Mouse (Mus musculus) liver, embryonic 15.5 days (tissue): ENCODE results near the gene Zw10. TPM values are rescaled to one million over a fixed set of nuclear protein-coding genes. Genes with fewer than 3 reads are reported as not detected.

Experiments
- ATAC-seq: fragments of 200-750 bp; cut with Nextera tagmentation; 2 replicates; pipeline ENCODE4 v1.8.0; 2017; ENCODE audit warnings: moderate number of reproducible peaks, mild to moderate bottlenecking, moderate library complexity; ENCODE audit not compliant: insufficient read depth
- H3K27ac ChIP-seq: fragments of 300-500 bp; sonication (generic); replicated peaks from 2 replicates; pipeline ENCODE4 v1.5.1; 2015; ENCODE audit warnings: mild to moderate bottlenecking, inconsistent platforms
- H3K27me3 ChIP-seq: fragments of 300-500 bp; sonication (generic); 2 replicates; pipeline ENCODE4 v1.6.1; 2015; ENCODE audit warnings: mild to moderate bottlenecking, inconsistent platforms
- H3K36me3 ChIP-seq: fragments of 300-500 bp; sonication (generic); replicated peaks from 2 replicates; pipeline ENCODE4 v1.6.1; 2015; ENCODE audit warnings: moderate library complexity, mild to moderate bottlenecking, inconsistent platforms
- H3K4me1 ChIP-seq: fragments of 300-500 bp; sonication (generic); replicated peaks from 2 replicates; pipeline ENCODE4 v1.6.1; 2015; ENCODE audit warnings: inconsistent platforms
- H3K4me2 ChIP-seq: fragments of 300-500 bp; sonication (generic); 2 replicates; pipeline ENCODE4 v1.6.1; 2015; ENCODE audit warnings: moderate library complexity, mild to moderate bottlenecking, inconsistent platforms
- H3K4me3 ChIP-seq: fragments of 300-500 bp; sonication (generic); replicated peaks from 2 replicates; pipeline ENCODE4 v1.5.1; 2015; ENCODE audit warnings: mild to moderate bottlenecking, inconsistent platforms
- H3K9ac ChIP-seq: fragments of 300-500 bp; sonication (generic); 2 replicates; pipeline ENCODE4 v1.6.1; 2015; ENCODE audit warnings: moderate library complexity, mild to moderate bottlenecking, inconsistent platforms
- H3K9me3 ChIP-seq: fragments of 300-500 bp; sonication (generic); replicated peaks from 2 replicates; pipeline ENCODE4 v1.6.1; 2016; ENCODE audit warnings: inconsistent platforms
- WGBS: fragments of 180-500 bp; shearing (Covaris S2); methylation state at CpG from one replicate; pipeline ENCODE4 v1.1.7; 2015; ENCODE audit warnings: mixed read lengths; ENCODE audit not compliant: insufficient replicate concordance; 5-methylcytosine and 5-hydroxymethylcytosine counted together
- polyA plus RNA-seq: library from polyadenylated mRNA; unstranded; fragments of >200 nt; fragmentation: Nextera tagmentation; extraction: Ambion mirVana; gene quantifications from 2 replicates; pipeline ENCODE4 v1.2.1, GENCODE M21; 2015

Zw10 gene
- polyA plus RNA-seq, result 19.7 and 19.8 TPM in 2 replicates

DNA sequence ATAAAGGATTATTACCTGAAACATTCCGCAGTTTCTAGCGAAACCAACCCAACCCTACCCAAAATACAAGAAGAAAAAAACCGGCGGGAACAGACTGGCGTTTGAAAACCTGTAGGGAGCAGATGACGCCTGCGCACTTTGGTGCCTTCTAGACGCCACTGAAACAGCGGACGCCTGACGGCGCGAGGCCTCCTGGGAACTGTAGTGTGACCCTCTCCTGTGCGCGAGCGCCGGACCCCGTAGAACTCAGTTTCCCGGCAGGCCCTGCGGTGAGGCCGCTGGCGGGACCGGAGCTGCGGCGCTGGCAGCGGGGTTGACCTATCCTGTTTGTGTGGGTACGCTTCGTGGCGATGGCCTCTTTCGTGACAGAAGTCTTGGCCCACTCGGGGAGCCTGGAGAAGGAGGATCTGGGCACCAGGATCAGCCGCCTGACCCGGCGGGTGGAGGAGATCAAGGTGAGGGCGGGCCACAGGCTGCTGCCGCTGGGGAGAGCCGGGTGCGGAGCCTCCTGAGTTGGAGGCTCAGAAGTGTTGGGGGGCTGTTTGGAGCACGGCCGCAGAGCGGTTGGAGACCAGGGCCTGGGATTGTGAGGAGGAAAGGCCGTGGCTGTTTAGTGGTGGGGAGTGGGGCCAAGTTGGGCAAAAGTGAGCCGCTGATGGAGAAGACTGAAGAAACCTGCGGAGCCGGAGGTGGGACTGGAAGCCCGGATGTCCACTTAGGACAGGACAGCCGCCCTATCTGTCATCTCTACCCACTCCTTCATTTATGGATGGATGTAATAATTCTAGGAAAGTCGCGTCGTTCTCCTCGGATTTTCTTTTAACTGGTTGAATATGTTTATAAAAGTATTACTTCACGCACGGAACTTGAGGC, at the start of gene Zw10:
Zw10 (plus strand) TSS at position 281 of the 873 bp plus-strand sequence.
- peak within 1 kb of the TSS; percentile 70 for H3K27ac ChIP-seq
- peaks cover 26% of the 10 kb centered on the region for H3K36me3 ChIP-seq
- H3K9ac ChIP-seq, result peak within 1 kb of the TSS; percentile 87
- no peaks in the 10 kb centered on the region for H3K9me3 ChIP-seq
- H3K4me2 ChIP-seq, result peak within 1 kb of the TSS; percentile 75
- ATAC-seq, result peak; percentile 99
- H3K4me1 ChIP-seq, result peaks cover 20% of the 10 kb centered on the region
- peak within 1 kb of the TSS; percentile 80 for H3K4me3 ChIP-seq
- under 1% methylated on average over 53 of the region's 53 CpGs for WGBS
- no peaks in the 10 kb centered on the region; the same call in 1 of the 2 replicates for H3K27me3 ChIP-seq

DNA sequence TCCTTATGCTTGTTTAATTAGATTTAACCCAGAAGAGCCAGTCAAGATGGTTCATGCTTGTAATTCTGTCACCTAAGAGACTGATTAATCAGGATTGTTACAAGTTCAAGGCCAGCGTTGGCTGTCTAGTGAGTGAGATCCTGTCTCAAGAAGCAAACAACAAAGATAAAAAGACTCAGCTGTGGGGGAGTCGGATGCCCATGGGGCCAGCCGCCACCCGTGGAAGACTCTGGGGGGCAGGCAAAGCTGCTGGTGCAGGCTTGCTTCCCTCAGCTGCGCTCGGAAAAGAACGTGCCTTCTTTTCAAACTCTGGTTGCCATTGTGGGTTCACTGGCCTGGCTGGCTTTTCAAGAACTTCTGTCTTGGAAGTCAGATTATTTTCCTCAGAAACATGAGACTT, 39.6 kb upstream of the Zw10 start:
- Histone ChIP-seq H3K36me3 (peaks cover 24% of the 10 kb centered on the region; the same call in 1 of the 2 replicates), H3K4me3 (no peak overlapping the region), H3K9me3 (no peaks in the 10 kb centered on the region), H3K27me3 (no peaks in the 10 kb centered on the region), H3K9ac (no peak overlapping the region), H3K4me1 (no peaks in the 10 kb centered on the region), H3K27ac (no peak overlapping the region), H3K4me2 (no peak overlapping the region)
- WGBS, result 73% methylated on average over 7 of the region's 7 CpGs
- ATAC-seq, result no peak

DNA sequence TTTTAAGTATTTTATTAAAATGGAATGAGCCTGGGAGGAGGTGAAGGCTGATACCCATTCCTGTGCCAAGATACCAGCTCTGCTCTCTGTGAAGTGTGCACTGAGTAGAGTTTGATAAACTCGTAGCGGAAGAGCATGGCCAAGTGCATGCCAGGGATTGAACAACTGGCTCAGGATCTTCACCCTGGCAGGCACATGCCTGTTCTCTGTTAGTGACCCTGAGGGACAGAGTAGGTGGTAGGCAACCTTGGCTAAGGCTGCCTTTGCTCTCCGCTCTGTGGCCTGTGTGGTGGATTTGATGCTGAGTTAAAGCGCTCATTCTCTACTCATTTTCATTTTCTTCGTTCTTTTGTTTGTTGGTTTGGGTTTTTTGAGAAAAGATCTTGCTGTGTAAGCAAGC, 34.1 kb upstream of the Zw10 start:
- no peak overlapping the region for H3K4me2 ChIP-seq
- H3K36me3 ChIP-seq, result no peaks in the 10 kb centered on the region; the same call in 1 of the 2 replicates
- H3K27me3 ChIP-seq, result no peaks in the 10 kb centered on the region
- H3K9ac ChIP-seq, result no peak overlapping the region
- no peaks in the 10 kb centered on the region for H3K9me3 ChIP-seq
- 76% methylated on average over 5 of the region's 5 CpGs for WGBS
- ATAC-seq, result no peak
- H3K27ac ChIP-seq, result no peak overlapping the region
- H3K4me1 ChIP-seq, result no peaks in the 10 kb centered on the region
- H3K4me3 ChIP-seq, result no peak overlapping the region

DNA sequence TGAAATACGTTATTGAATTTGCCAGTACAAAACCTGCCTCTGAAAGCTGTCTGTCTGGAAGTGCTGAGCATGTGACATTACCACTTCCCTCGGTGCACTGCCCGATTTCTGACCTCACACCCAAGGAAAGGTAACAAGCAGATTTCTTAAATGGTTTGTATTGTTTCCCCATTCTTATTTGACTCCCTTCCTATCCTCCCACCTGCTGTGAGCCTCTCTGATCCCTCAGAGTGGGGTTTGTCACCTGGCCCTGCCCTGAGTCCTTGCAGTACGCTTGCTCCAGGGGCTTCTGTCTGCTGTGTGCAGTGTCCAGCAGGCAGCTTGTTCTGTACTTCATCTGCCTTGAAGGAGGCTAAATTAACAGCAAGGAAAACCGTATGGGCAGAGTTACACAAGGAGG, 31.5 kb upstream of the Zw10 start:
- 72% methylated on average over 5 of the region's 5 CpGs for WGBS
- H3K9ac ChIP-seq, result no peak overlapping the region
- H3K4me2 ChIP-seq, result no peak overlapping the region
- no peak for ATAC-seq
- no peak overlapping the region for H3K27ac ChIP-seq
- H3K9me3 ChIP-seq, result no peaks in the 10 kb centered on the region
- H3K4me1 ChIP-seq, result no peaks in the 10 kb centered on the region
- H3K4me3 ChIP-seq, result no peak overlapping the region
- H3K36me3 ChIP-seq, result peaks cover 8% of the 10 kb centered on the region
- H3K27me3 ChIP-seq, result no peaks in the 10 kb centered on the region

DNA sequence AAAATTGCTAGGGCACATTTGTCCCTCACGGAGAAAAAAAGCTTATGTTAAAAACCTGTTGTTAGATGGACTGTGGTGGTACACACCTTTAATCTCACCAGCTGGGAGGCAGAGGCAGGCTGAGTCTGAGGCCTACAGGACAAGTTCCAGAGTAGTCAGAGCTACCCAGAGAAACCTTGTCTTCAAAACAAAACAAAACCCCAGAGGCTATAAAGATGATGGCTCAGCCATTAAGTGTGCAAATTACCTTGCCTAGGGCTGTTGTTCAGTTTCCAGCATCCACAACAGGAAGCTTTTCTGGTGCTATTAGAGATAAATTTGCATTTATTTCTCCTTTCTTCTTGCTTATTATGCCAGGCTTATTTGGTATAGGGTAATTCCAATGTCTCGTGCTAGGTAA, 30.9 kb upstream of the Zw10 start:
- Histone ChIP-seq H3K27me3 (no peaks in the 10 kb centered on the region), H3K4me2 (no peak overlapping the region), H3K27ac (no peak overlapping the region), H3K4me3 (no peak overlapping the region), H3K9ac (no peak overlapping the region), H3K4me1 (no peaks in the 10 kb centered on the region), H3K36me3 (peaks cover 9% of the 10 kb centered on the region), H3K9me3 (no peaks in the 10 kb centered on the region)
- ATAC-seq, result no peak
- WGBS, result 67% methylated on average over 2 of the region's 2 CpGs

DNA sequence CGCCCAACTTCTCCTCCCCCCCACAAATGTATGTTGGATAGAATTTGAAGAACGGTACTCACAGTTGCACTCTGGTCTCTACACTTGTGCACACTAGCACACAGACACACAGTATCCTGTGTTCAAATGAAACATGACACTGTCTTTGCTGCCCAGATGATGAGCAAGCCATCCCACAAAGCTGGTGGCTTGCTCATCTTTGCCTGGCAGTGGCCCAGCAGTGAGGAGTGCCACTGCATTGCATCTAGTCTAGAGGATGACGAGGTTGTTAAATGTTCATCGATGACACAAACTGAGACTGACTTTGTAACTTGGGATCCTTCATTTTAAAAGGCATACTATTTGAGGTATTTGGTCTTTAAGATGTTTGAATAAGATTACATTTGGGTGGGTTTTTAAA, 20.6 kb upstream of the Zw10 start:
- Histone ChIP-seq H3K4me3 (no peak overlapping the region), H3K27me3 (no peaks in the 10 kb centered on the region), H3K27ac (no peak overlapping the region), H3K36me3 (peaks cover 25% of the 10 kb centered on the region), H3K4me1 (no peaks in the 10 kb centered on the region), H3K9me3 (no peaks in the 10 kb centered on the region), H3K9ac (no peak overlapping the region), H3K4me2 (no peak overlapping the region)
- no peak for ATAC-seq
- WGBS, result 72% methylated on average over 4 of the region's 4 CpGs

DNA sequence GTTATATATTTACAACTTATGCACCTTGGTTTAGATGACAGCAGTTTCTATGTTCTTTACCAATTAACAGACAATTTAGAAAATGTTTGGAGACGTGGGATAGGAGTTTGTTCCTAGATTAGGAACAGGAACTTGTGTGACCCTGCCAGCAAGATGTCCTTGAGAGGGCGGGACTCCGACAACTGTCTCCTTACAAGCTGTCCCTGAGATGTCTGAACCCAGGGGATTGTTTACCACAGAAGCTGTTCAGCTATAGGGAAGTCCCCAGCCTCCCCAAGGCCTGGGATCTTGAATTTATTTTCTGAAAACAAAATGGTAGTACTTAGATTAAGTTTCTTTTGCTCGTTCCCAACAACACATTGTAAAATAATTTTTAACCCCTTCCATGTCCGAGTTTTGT, 4.5 kb upstream of the Zw10 start:
- H3K9me3 ChIP-seq, result no peaks in the 10 kb centered on the region
- H3K4me3 ChIP-seq, result no peak overlapping the region
- no peaks in the 10 kb centered on the region for H3K36me3 ChIP-seq
- 54% methylated on average over 5 of the region's 5 CpGs for WGBS
- H3K27ac ChIP-seq, result no peak overlapping the region
- no peak overlapping the region for H3K9ac ChIP-seq
- H3K4me2 ChIP-seq, result no peak overlapping the region
- peaks cover 7% of the 10 kb centered on the region for H3K4me1 ChIP-seq
- H3K27me3 ChIP-seq, result no peaks in the 10 kb centered on the region; the same call in 1 of the 2 replicates
- no peak for ATAC-seq

DNA sequence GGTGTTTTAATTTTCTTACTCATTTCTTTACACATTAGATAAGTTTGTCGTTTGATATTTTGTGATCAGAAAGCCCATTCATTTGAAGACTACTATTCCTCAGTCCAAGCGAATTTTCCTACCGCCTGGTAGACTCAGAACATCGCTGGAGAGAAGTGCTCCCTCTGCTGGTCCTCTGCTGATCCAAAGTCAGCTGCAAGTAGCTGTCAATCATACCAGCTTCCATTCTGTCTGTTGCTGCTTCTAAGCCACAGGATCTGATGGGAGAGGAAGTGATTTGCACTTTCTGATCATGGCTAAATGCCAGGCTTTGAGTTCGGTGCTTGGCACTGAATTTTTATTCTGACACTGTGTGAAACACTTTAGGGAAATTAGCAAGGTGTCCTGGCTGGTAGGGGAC, 4.1 kb upstream of the Zw10 start:
- no peaks in the 10 kb centered on the region for H3K36me3 ChIP-seq
- H3K27ac ChIP-seq, result no peak overlapping the region
- no peak overlapping the region for H3K4me2 ChIP-seq
- 5% methylated on average over 5 of the region's 5 CpGs for WGBS
- no peaks in the 10 kb centered on the region; the same call in 1 of the 2 replicates for H3K27me3 ChIP-seq
- peaks cover 10% of the 10 kb centered on the region for H3K4me1 ChIP-seq
- no peak overlapping the region for H3K9ac ChIP-seq
- no peaks in the 10 kb centered on the region for H3K9me3 ChIP-seq
- no peak overlapping the region for H3K4me3 ChIP-seq
- no peak for ATAC-seq

DNA sequence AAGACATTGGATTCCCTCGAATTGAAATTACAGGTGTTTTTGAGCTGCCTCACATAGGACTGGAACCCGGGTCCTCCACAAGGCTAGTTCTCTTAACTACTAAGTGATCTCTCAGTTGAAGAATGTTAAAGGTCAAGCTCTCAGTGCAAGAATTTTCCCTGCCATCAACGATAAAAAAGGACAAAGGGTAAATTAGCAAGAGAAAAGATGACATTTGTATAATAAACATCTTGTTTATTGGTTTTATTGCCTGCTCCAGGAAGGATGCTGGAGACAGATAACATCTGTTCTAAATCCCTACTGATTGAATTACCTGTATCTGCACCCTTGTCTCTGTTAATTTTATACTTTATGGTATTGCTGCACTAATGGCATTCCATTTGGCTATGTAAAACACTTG, 1.4 kb upstream of the Zw10 start:
- Histone ChIP-seq H3K27me3 (no peaks in the 10 kb centered on the region; the same call in 1 of the 2 replicates), H3K9ac (no peak overlapping the region), H3K4me2 (peak overlapping the region; percentile 75; the same call in 1 of the 2 replicates), H3K9me3 (no peaks in the 10 kb centered on the region), H3K4me3 (peak overlapping the region; percentile 80; the same call in 1 of the 2 replicates), H3K4me1 (peaks cover 20% of the 10 kb centered on the region), H3K36me3 (peaks cover 15% of the 10 kb centered on the region), H3K27ac (no peak overlapping the region)
- ATAC-seq, result no peak
- WGBS, result 64% methylated on average over 3 of the region's 3 CpGs

DNA sequence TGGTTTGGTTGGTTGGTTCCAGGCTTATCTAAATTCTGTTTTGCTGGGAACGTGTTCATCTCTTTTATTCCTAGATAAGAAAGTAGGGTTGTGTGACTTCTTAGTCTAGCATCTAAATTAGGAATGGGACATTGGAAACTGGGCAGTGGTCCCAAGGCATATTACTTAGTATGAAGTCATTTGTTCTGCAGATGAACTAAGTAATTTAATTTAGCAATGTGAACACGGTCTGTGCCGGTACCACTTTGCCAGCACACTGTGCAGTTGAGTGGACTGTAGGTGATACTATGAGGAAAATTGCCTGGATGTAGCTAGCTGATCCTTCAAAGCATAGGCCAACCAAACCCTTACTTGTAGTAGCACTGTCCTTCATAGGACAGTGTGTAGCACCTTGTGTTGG, 21.4 kb downstream of the Zw10 start:
- Histone ChIP-seq H3K9me3 (no peaks in the 10 kb centered on the region), H3K4me3 (no peak overlapping the region), H3K9ac (no peak overlapping the region), H3K36me3 (peaks cover 87% of the 10 kb centered on the region), H3K4me1 (no peaks in the 10 kb centered on the region), H3K27me3 (no peaks in the 10 kb centered on the region), H3K4me2 (no peak overlapping the region), H3K27ac (no peak overlapping the region)
- ATAC-seq, result no peak
- 84% methylated on average over 3 of the region's 3 CpGs for WGBS

DNA sequence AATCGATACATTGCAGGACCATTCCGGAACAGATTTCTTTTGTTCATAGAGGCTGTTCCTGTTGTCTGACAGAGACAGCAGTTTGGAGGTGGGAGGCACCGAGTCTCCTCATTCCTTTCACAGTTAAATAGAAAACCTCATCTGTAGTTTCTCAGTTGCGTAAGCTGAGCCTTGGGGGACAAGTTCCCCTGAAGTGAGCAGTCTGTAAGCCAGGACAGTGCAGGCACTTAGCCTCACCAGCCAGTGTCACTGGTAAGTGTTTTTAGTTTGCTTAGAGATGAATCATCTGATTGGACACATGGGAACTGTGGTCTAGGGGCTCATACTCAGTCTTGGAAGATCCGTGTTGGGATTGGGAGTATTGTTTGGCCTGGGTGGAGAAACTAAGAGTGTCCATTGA, 25.7 kb downstream of the Zw10 start, which contains the start of gene Tmprss5:
Tmprss5 (plus strand) TSS at position 154 of the 400 bp plus-strand sequence.
- Histone ChIP-seq H3K27me3 (no peaks in the 10 kb centered on the region), H3K4me2 (no peak within 1 kb of the TSS), H3K4me3 (no peak within 1 kb of the TSS), H3K36me3 (peaks cover 53% of the 10 kb centered on the region), H3K27ac (no peak within 1 kb of the TSS), H3K4me1 (no peaks in the 10 kb centered on the region), H3K9me3 (no peaks in the 10 kb centered on the region), H3K9ac (no peak within 1 kb of the TSS)
- WGBS, result 78% methylated on average over 5 of the region's 5 CpGs
- ATAC-seq, result no peak
